Mouse (Mus musculus) urinary bladder, postnatal 4 days (tissue): ENCODE results near the gene Usp45.
"Not testable (repeated sequence)": the region's sequence is repeated elsewhere in the genome, so short reads cannot be mapped to it uniquely, and the experiment has no call there.

Experiments
- DNase-seq, 2 experiments: peaks; one replicate each; pipeline ENCODE4 v3.0.0; 2021 to 2022; ENCODE audit warnings: low spot score in 2 of 2

Gene Usp45

GRCm38 (mm10) chr4:21766863-21767304 lies at the start of gene Usp45, which contains the start of gene Tstd3:
Usp45 (plus strand) TSS chr4:21767156.
Tstd3 (minus strand) TSS chr4:21767212.
- DNase-seq: peak; percentile 50 to 77

- DNase-seq: no peak
These were observed 44.1 kb upstream of the Usp45 start for GRCm38 (mm10) chr4:21722752-21723334.

DNA sequence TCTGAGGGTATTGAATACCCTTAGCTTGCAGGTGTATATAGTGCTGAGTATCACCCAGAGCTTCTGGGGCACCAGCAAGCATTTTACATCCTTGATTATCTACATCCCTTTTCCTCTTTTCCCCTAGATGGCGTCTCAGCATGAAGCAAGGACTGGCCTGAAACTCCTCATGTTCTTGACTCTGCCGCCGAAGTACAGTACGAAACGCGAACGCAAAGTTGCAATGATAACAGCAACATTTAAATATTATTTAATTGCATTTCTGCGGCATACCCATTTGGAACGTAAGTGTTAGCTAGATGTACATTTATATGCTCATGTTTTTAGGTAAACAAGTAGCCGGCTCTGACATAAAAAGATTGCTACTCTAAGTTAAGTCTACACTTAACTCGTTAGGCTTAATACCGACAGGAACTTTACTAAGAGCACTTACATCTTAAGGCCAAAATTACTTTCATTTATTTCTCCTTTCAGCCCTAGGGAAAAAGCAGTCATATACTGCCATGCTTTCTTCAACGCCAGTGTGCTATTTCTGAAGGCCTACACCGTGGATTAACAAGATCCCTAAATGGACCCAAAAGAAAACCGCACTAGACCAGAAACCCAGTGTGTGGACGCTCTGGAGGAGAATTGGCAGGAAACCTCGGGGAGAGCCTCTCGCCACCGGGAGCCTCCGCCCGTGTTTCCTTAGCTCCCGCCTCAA lies 39.9 kb upstream of the Usp45 start:
- DNase-seq: no peak

DNA sequence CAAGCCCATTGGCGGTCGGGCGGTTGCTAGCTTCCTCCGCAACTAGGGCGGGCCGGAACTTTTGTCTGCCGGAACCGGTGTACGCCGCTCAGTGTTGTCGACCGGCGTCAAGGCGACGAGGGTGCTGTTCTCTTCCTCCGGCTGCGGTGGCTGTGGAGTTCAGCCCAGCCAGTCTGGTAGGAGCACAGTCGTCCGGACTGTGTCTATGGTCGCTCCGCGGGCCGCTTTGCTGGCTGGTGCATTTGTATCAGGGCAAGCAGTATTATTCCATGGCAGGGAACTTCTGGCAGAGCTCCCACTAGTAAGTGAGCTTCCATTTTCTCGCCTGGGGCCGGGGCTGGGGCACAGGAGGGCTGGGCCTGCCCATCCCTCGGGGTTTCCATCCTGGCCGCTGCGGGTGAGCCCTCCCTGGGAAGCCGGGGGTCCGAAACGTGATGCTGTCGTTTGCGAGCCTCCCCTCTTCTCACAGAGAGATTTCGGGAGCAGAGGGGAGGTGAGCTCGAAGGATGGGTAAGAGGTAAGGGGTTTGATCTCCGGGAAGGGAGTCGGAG lies 39.3 kb upstream of the Usp45 start, which contains the start of gene Ccnc:
TSS of gene Ccnc (plus strand) at position 87 of the 551 bp plus-strand sequence.
- peak; percentile 83 to 89 for DNase-seq

- DNase-seq: no peak
These were observed 27.8 kb upstream of the Usp45 start for GRCm38 (mm10) chr4:21739169-21739568.

DNA sequence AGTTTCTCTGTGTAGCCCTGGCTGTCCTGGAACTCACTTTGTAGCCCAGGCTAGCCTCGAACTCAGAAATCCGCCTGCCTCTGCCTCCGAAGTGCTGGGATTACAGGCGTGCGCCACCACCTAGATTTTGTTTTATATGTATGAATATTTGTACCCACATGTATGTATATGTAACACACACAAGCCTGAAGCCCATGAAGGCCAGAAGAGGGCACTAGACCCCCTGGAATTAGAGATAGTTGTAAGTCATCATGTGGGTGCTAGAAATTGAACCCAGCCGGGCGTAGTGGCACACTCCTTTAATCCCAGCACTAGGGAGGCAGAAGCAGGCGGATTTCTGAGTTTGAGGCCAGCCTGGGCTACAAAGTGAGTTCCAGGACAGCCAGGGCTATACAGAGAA lies 22.8 kb upstream of the Usp45 start:
- DNase-seq: not testable (repeated sequence)

GRCm38 (mm10) chr4:21745723-21746122 lies 21.2 kb upstream of the Usp45 start:
- DNase-seq: no peak

- DNase-seq: no peak
These were observed 11.7 kb upstream of the Usp45 start for GRCm38 (mm10) chr4:21755123-21755789.

DNA sequence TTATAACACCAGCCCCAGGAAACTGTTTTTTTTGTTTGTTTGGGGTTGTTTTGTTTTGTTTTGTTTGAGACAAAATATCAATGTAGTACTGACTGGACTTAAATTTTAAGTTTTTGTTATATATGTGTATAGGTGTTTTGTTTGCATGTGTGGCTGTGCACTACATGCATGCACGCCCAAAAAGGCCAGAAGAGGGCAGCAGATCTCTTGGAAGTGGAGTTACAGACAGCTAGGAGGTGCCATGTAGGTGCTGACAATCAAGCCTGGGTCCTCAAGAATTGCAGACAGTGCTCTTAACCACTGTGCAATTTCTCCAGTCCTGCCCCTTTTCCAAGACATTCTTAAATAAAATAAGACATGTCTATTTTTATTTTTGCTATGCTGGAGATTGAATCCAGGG lies 8.1 kb upstream of the Usp45 start:
- no peak for DNase-seq

GRCm38 (mm10) chr4:21761416-21762160 lies 5.4 kb upstream of the Usp45 start:
- no peak for DNase-seq

DNA sequence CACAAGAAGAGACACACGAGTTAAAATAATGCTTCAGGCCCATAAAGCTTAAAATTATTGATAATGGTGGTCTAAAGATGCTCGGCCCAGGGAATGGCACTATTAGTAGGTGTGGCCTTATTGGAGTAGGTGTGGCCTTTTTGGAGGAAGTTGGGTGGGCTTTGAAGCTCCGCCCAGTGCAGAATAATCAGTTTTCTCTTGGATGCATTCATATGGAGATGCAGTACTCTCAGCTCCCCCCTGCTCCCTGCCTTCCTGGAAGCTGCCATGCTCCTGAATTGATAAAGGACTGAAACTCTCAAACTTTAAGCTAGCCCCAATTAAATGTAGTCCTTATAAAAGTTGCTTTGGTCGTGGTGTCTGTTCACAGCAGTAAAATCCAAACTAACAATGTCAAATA lies 3.1 kb upstream of the Usp45 start:
- no peak for DNase-seq

GRCm38 (mm10) chr4:21766171-21766862 lies 639 bp upstream of the Usp45 start:
- no peak for DNase-seq

DNA sequence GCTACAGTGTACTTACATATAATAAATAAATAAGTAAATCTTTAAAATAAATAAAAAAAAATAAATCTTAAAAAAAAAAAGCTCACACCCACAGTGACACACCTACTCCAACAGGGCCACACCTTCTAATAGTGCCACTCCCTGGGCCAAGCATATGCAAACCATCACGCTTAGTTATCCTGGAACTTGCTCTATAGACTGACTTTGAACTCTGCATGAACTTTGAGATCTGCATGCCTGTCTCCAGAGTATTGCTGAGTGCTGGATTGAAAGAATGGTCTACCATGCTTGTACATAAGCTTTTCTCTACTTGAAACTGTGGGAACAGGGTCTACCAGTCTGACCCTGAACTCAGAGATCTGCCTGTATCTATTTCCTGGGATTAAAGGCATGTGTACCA lies 4.1 kb downstream of the Usp45 start:
- no peak for DNase-seq

DNA sequence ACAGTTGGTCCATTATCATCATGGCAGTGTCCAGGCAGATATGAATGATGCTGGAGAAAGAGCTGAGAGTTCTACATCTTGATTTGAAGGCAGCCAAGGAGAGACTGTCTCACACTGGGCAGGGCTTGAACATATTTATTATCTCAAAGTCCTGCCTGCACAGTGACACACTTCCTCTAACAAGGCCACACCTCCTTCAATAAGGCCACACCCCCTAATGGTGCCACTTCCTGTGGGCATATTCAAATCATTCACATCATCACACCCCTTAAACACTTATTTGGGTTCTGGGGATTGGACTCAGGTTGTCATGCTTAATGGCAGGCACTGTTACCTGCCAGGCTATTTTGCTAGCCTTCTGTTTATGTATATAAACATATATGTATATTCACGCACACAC lies 5.3 kb downstream of the Usp45 start:
- DNase-seq: no peak

DNA sequence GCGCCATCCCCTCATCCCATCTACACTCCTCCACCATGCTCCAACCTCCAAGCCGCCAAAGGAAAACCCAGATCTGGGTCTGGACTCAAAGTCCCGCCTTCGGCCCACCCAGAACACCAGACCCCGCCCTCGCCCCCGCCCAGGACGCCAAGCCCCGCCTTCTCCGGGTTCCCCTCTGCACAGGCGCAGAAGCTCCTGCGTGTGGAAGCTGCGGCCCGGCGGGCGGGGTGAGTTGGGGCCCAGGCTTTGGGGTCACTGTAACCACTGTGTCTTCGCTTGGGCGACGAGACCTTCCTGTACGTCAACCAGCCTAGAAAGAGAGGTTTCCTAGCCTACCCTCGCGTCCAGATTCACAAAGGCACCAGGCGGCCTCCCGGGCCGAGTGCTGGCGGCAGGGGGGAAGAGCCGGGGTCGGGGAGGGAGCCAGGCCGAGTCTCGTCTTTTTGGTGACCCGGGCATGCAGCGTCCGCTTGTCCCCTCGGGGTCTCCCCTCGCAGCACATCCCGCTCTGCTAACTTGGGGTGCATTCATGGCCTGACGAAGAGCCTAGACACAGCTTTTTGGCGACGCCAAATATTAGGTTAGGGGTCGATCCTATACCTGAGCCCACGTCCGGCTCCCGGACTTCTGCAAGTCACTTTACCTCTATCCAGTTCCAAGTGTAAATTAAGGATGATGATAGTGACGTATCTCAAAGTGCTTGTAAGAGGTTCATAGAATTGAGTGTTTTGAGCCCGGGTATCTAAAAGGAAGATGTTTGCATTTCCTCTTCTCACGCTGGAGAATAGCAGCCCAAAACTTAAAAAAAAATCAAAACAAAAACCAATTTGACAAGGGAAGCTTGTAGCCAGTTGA lies 9.4 kb downstream of the Usp45 start:
- peak; percentile 85 to 94 for DNase-seq

GRCm38 (mm10) chr4:21776946-21777265 lies 9.9 kb downstream of the Usp45 start:
- no peak for DNase-seq

DNA sequence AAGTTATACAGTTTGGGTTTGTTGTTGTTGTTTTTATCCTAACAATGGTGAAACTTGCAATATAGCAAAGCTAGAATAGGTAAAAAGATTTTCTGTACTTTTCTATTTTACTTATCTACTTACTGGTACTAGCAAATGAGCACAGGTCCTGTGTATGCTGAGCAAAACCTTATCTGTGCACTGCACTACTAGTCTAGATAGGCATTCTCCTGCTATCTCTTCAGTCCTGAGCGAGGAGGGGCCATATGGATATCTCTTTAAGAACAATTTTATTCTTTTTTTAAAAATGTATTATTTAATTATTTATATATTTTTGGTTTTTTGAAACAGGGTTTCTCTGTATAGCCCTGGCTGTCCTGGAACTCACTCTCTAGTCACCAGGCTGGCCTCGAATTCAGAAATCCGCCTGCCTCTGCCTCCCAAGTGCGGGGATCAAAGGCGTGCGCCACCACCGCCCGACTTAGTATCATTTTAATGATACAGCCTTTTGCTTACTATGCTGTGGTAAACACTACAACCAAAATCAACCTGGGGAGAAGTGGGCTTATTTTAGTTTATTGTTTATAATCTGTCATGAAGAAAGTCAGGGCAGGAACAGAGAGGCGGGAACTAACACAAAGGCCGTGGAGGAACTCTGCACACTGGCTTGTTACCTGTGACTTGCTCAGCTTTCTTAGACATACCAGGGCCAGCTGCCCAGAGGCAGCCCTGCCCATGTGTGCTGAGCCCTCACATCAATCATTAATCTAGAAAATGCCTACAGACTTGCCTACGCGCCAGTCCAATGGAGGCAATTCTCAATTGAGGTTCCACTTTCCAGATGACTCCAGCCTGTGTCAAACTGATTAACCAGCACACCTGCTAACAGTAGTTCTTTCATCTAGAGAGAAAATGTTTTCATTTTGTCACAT lies 14.1 kb downstream of the Usp45 start:
- no peak for DNase-seq

GRCm38 (mm10) chr4:21786268-21786667 lies 19.3 kb downstream of the Usp45 start:
- no peak for DNase-seq

GRCm38 (mm10) chr4:21788903-21789302 lies 21.9 kb downstream of the Usp45 start:
- DNase-seq: no peak
